Mouse (Mus musculus) kidney, postnatal 25 days (tissue): ENCODE measurements around the gene Itga2b.

Experiments used
- DNase-seq, 2 experiments: peaks; one replicate each; pipeline ENCODE4 v3.0.0; 2021; ENCODE audit warnings: mixed read lengths in 2 of 2

Gene Itga2b

DNA sequence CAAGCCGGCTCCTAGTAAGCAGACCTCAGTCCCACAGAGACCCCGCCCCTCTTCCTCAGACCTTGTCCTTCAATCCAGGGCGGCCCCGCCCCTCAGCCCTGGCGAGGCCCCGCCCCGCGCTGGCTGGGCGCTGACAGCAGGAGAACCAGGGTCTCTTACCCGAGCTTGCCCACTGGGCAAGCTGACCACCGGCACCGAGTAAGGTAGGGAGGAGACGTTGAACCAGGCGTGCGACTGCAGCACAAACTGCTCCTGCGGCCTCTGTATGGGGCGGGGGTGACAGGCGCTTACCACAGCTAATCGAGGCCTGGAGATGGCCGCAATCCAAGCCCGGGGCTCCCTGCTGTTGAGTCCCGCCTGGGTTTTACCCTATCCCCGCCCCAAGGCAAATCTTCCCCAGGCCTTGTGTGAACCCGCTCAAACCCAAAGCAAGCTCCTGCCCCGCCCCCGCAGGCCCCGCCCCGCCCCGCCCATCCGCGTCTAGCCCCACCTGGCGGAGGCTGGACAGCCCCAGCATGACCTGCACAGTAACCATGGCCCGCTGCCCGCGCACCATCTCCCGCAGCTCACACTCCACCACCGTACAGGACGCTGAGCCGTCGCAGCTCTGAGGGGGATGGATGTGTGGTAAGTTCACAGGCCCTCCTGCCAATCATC, 14.1 kb downstream of the Itga2b start:
- peak; percentile 88 to 94 for DNase-seq

DNA sequence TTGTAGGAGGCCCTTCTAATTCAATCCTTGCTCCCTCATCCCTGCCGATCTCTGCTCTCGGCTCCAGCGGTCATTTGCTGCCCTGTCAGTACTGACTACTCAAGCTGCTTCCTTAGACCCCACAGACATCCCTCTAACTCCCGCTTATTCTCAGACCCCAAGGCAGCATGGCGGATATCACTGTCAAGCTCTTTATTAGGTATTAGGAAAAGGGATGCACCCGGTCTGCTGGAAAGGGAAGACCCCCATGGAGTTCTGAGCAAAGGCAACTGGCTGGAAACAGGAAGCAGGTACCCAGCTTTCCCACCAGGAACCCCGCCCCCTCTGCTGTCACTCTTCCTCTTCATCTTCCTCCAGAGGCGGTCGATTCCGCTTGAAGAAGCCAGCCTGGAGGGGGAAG, 16.8 kb downstream of the Itga2b start:
- DNase-seq: no peak

DNA sequence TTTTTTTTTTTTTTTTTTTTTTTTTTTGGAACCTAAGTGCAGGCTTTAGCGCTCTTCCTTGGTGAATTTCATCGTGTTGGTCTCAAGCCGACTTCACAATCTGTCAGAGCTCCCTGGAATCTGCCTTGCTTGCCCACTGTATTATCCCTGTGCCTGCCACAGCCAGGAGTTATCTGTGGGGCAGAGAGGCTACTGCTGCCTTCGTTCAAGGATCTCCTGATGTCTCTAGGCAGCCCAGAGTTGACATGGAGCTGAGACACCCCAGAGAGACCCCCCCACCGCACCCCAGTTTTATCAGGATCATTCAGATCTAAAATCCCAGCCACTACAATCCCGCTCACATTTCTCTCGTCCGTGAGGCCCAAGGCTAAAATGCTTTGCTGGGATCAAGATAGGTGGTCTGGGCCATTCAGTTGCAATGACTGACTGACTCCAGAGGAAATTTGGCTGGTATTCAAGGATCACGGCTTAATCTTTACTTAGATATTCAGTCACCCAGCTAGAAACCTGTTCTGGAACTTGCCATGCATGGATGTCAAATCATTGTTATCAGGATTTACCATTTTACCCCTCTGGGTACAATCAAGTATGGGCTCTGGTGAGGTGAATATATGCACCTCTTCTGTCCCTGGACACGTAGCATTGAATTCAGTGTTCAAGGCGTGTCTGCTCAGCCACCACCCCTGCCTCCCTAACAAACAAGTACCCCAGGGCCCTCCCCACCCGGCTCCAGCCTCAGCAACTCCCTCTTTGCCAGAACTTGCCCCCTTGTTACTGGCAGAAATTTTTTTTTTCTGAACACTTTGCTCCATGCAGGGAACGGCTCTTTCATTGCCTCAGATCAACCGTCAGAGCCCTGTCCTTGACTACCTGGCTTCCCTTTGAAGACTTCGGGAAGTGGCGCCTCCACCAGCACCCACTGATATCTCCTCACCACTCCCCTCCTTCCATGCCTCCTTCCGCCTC, 20.6 kb downstream of the Itga2b start:
- no peak for DNase-seq

DNA sequence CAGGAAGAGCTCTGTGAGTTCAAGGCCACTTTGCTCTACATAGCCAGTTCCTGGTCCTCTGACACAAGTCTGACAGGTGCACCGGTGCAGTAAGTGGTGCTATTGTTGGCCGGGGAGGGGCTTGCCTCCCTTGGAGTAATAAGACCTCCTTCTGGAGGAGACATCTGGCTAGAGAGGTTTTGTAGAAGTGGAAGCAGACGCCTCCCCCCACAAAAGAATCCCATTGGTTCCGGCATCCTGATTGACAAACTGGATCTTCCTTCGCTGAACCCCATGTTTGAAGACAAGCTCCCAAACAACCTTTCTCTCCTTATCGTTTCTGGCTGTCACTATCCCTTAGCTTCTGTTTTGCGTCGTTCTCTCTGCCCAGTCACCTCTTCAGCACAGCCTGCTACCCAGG, 21.6 kb downstream of the Itga2b start:
- DNase-seq: no peak

DNA sequence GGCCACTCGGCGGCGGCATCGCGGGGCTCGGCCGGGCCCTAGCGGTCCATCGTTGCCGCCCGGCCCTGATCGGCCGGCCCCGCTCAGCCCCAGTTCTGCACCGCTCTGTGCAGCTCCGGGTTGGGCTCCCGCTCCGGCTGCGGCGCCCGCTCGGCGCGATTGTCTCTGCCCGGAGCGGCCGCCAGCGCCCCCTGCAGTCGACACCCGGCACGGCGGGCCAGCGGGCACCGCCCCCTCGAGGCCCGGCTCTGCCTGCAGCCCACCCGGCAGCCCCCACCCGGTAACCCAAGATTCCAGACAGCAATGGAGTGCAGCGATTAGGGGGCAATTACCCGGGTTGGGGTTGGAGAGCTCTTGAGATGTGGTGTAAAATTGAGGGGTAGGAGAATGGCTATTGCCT, 22.4 kb downstream of the Itga2b start, which contains the start of gene Fam171a2:
Fam171a2 (minus strand) TSS at position 186 of the 400 bp plus-strand sequence.
- DNase-seq: peak; percentile 68 to 77

DNA sequence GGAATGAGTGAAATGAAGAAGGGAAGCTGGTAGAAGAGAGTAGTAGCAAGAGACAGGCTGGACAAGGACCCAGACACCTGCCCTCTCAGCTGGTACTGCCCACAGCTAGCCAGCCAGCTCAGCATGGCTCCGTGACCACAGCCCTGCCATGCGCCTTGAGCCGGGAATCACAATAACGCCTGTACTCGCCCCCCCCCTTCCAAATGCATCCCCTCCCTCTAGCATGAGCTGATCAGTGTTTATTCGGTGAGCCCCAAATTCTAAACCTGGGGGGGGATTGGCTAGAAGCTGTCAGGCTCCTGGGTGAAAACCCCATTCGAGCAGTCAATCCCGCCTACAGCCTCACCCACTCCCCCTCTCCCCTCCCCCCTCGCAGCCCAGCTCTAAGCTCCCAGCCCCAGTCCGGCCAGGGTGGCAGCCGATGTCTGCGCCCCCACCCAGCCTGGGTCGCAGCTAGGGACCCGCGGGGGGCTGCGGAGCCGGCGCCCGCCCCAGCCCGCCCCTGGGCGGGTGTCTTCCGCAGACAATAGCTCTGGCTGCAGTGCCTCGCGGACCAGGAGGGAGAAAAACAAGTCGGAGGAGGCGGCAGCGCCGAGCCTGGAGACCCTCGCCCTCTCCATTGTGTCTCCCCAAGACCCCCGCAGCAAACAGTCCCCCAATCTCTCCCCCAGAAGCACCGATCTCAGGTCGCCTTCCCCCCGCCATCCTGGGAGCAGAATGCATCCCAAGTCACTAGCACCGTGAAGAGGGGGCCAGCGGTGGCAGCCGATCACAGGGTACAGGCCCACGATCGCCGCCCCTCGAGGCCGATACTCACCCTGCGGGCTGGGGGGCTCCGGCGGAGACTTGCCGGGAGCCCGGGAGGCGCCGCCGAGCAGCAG, 23.1 kb downstream of the Itga2b start:
- DNase-seq: peak in 1 of 2 experiments; percentile 59

DNA sequence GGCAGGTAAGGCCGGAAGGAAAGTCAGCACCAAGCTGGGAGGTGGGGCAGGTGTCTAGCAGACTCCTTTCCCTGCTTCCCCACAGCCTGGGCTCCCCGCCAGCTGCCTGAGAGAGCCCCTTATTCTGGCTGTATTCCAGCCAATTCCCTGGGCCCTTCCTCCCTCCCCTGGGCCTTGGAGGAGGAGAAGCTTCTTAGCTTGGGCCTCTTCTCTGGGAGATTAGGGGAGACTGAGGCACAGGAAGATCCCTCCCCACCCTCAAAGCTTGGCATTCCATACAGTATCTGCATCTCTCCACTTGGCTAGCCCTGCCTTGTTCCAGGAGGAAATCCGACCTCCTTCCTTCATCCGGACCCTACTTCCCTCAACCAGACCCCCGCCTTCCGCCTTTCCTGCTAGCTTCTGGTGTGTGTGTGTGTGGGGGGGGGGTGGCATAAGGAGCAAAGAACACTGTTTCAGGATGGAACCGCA, 24.0 kb downstream of the Itga2b start:
- DNase-seq: peak; percentile 54 to 74

DNA sequence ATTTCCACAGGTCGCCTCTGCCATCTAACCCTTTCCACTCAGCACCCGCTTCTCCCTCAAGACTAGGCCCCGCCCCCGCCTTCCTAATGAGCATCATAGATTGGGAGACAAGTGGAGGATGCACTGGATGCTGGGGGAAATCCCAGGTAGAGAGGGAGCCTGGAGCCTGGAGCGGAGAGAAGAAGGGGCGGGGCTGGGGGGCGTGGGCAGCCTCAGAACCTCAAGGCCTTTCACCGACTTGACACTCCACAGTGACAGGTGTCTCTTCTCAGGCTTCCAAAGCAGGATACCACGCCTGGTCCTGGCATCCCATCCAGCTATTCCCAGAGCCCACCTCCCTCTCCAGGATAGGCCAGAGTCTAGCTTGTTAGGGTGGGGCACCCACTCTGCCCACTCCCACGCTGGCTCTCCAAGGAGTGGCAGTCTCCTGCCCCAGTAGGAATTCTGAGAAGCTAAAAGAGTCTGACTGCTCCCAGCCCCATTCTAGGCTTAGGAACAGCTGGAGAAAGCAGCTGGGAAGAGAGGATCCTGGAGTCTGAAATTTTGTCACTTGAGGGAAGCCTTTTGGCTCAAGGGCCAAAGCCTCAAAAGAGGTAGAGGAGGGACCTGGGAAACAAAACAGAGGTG, 24.5 kb downstream of the Itga2b start:
- DNase-seq: peak; percentile 26 to 55

DNA sequence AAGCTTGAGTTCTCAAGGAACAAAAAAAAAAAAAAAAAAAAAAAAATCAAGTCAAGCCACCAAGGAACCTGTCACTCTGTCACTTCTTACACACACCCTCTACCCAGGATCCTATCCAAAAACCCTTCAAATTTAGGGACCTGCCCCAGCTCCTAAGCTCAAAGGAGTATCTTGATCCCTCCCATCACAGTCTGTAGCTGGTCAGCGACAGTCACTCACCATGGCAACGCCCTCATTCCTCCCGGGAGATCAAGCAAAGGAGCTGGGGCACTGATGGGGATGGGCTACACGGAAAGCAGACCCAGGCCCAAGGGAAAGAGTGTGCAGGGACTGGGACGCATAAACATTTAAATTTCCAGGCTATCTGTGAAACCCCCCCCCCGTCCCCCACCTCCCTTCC, 25.1 kb downstream of the Itga2b start:
- DNase-seq: no peak

DNA sequence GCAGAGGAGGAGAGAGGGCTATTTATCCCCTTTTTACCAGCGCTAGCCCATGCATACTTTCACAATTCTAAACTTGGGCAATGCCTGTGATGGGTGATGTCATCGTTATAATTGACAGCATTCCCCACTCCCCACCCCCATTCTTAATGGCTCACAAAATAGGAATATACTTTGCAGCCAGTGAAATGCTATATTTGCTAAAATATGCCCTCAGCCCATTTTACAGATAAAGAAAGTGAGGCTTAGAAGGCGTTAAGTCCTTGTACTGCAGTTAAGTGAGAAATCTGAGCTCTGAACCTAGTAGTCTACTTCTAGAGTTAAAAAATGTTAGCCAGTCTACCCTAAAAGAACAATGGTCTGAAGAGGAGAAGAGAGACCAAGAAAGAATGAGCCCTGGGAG, 25.6 kb downstream of the Itga2b start:
- DNase-seq: no peak

DNA sequence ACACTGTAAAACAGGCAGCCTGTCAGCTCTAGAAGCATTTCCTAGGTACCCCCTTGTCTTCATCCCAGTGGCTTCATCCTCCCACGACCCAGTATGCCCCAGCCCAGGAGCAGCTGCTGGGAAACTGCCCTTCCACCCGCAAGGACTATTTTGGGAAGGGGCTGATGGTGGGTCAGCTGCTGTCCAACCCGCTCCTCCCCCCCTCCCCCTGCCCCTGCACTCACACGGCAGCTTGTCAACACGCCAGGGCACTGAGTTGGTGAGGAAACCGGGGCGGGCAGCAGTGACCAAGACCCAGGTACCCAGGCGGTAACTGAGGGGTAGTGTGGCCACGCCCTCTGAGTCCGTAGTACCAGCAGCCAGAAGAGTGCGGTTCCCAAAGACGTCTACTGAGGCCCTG, 26.2 kb downstream of the Itga2b start:
- DNase-seq: no peak

DNA sequence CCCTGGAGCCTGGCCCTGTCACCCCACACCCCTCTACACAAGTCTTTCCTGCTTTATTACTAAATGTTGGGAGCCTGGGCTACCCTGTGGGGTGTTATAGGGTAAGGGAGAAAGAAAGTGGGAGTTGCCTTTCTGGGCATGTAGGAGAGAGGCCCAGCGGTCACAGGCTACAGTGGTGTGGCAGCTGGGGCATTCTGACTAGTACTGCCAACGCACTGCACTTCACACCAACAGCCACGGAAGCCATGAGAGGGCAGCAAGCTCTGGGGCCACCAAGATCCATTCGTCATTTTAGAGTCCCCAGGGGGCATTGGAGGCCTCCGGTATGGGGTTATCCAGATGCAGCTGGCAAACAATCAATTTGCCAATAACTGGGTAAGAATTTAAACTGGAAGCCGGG, 27.8 kb downstream of the Itga2b start:
- no peak for DNase-seq

DNA sequence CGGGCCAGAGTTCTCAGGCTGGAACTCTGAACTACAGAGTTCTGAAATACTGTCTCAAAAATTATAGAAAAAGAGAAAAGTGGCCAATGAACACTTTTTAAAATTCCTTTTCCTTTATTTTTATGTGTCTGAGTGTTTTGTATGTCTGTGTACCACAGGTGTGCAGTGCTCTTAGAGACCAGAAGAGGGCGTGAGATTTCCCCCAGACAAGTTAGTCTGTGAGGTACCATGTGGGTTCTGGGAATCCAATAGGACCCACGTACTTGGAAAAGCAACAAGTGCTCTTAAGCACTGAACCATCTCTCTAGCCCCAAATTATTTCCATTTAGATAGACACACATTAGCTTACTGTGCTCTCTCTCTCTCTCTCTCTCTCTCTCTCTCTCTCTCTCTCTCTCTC, 28.5 kb downstream of the Itga2b start:
- DNase-seq: no peak

DNA sequence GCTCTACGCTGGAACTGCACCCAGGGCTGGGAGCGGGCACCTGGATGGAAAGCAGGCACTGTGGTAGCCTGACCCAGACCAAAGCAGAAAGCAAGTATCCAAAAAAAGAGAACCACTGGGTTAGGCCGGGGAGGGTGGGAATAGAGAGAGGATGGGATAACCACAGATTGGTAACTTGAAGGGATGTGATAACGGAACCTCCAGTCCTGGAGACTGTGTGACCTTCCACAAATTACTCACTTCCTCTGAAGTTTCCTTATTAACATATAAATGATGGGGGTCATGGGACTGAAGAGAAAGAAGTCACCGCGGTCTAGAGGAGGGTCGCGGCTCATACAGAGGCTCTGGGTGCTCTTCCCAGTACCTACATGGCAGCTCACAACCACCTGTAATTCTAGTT, 29.7 kb downstream of the Itga2b start:
- DNase-seq: no peak

DNA sequence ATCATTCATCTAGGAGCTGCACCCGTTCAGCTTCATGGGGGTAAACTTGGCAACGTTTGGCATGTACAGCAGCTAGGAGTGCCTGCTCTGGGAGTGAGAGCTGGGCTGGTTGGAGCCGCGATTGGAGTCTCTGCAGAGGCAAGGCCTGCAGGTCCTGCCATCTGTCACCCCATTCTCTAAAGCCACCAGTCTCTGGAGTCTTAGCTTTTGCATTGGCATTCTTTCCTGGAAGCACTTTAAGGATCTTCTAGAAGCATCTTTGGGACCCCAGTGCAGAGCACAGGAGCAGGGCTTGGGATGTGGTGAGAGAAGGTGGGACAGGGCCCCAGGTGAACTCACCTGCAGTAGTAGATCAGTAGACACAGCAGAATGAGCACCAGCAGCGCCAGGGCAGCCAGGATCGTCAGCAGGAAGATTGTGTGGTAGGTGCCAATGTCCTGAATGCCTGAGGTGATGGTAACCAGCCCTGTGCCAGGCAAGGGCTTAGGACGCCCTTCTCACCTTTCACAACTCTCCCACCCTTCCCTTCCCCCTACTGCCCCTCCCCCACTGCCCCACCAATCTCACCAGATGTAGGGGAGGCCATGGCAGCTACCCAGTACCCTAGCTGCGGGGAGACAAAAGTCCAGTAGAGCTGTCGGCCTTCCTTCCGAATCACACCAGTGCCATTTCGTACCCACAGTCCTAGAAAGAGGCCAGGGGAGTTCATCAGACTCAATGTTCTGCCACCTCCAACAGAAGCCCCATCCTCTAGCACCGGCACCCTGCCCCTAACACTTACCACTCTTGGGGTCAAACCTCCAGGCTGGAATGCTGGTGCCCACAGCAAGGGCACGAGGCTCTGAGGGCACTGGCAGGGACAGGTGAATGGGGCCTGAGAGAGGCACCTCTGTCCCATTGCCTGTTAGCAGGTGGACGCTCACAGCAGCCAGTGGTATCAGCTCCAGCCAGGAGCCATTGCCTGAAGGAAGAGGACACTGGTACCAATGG, 30.5 kb downstream of the Itga2b start:
- DNase-seq: no peak

DNA sequence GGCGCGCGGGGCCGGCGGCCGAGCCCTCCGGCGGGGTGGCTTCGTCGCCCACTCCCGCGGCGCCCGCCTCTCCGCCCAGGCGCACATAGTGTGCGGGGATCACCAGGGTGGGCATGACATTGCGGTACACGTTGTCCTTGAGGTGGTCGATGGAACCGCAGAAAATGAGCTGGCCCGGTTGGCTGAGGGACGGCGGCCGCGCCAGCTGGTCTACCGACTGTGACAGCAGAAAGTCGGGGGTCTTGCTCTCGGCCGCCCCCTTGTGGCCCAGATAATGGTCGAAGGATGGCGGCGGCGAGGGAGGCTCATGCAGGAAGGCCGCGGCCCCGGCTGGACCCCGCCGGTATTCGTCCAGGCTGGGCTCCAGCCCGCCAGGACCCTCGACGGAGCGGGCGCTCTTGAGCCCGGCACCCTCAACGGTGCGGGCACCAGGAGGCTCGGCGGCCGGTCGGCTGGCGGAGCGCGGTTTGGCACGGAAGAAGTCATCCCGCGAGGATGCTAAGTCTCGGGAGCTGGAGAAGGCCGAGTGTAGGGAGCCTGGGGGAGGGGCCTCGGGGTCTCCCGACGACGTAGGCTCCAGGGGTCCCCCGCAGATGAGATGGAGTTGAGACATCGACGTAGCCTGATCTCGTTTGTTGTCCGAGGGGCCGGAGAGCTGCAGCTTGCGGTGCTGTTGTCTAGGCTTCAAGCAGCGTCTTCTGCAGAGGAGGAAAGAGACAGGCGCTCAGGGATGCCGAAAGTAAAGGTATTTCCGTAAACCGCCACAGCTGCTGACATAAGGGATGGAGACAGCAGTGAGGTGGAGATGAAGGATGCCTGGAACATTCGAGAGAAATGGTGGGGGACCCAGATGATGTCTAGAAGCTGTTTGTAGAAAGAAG, 31.5 kb downstream of the Itga2b start:
- DNase-seq: peak; percentile 84 to 89

DNA sequence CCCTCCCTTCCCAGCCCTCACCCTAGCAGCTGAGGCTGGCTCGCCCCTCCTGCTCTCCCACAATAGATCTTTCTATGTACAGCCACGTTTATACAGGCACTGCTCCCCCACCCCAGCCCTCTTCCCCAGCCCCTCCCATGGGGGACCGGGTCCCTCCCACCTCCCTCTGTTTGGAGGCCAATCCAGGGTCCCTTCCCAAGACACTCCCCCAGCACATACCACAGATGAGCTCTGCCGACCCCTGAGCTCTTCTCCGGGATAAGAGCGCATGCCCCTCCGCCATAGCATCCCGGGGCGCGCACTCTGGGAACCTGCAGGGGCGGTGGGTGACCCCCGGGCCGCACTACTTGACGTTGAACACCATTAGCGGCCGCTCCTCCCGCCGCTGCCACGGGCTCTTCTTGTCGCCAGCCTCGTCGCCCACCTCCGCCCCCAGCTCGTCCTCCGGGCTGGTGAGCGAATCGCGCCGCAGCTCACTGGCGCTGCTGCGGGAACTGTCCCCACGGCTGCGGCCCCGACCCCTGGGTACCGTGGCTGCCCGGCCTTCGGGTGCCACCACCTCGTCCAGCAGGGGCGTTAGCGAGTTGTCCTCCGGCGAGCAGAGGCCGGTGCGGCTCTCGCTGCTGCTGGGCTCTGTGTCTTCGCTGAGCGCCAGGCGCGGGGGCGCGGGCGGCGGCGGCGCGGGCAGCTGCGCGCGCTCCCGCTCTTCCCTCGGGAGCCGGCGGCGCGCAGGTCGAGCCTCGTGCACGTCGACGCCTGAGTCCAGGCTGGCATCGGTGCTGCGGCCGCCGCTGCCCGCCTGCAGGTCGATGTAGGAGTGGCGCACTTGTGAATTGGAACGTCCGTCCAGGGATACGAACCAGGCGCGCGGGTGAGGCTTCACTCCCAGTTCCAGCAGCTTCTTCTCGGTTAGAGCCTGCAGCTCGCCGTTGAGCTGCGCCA, 32.5 kb downstream of the Itga2b start:
- DNase-seq: peak; percentile 72 to 85

DNA sequence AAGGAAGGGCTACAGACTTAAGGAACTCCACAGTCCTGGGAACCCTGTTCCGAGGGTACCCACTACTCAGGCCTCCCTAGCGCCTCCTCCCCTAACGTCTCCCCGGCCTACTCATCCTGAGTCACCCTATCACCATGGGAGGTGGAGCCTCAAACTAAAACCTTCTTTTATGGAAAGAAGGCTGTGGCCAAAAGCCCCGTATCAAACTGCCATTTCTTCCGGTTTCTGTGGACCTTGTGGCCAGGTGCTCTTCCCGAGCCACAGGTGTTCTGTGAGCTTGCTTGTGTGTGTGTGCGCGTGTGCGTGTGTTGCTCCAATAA, 33.5 kb downstream of the Itga2b start:
- DNase-seq: no peak
